Mouse (Mus musculus): ENCODE results near the gene Armcx1.

DNA sequence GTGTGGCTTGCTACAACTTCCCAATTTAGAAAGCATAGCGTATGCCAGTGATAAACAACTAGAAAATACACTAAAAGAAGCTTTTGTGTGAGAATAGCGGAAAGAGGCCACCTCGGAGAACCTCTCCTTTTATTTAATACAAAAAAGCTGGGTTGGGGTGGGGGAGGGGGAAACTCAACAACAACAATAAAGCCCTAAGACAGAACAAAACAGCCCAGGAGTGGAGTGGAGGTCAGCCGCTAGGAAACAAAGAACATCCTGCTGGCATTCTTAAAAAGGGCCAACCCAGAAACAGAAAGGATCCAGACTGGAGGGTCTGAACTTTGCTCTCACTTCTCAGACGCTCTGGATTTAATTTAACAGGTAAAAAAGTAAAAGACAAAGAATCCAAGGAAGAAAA is 42.7 kb upstream of the Armcx1 start:
- TF ChIP-seq CTCF (IDR thresholded peaks at IDR 0.05; ENCODE audit: control insufficient read depth, insufficient read depth, low read length) (no peak), POLR2A (IDR thresholded peaks at IDR 0.05; ENCODE audit: borderline replicate concordance, control insufficient read depth, low read depth, low read length) (no peak)

All from bone marrow, adult 2 months (tissue).